Mouse (Mus musculus): Measurements from ENCODE around the gene Smarca5. TPM values are rescaled to one million over a fixed set of nuclear protein-coding genes. Genes with fewer than 3 reads are reported as not detected.
A peak's percentile ranks its signal among the peaks of the same experiment; 100 is the strongest.
"Not testable (repeated sequence)": the region's sequence is repeated elsewhere in the genome, so short reads cannot be mapped to it uniquely, and the experiment has no call there.

The Smarca5 gene
- polyA plus RNA-seq (2015; fragmentation: Nextera tagmentation; extraction: Ambion mirVana) = 39.5 and 48.8 TPM in 2 replicates

DNA sequence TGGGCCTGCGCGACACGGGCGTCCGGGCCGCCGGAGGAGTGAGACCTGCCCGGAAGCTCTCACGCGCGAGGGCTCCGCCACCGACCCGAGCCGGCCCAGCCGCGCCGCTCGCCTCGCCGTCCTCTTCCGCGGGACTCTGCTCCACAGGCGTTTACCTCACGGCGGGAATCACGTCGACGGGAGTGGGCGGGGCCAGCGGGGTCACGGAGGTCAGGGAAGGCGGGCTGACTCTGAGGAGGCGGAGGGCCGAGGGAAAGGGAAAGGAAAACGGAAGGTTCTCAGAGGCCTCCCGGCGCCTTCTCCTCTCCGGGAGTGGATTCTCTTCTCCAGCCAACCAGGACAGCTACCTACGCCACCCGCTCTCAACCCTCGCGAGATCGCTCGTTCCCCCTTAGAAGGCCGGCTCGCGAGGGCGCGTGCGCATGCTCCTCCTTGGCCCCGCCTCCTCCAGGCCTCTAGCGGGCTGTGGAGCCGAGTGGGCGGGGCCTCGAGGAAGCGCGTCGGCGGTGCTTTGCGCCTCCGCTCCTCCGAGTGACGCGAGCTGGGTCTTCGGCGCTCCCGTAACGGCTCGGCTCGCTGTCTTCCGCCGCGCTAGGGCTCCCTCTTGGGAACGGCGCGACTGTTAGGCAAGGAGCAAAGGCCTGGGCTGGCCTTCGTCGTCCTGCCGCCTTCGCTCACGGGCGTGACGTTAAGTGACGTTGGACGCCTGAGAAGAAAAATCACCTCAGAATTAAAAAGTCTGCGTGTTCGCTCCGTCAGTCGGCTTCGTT is at the start of gene Smarca5:
Gene Smarca5 (minus strand): TSS at position 343 of the 770 bp plus-strand sequence.
- H3K4me1 ChIP-seq; H3K9me3 ChIP-seq (replicated peaks); H3K36me3 ChIP-seq; H3K27me3 ChIP-seq (replicated peaks): not testable (repeated sequence)
- H3K4me2 ChIP-seq = peak within 1 kb of the TSS; percentile 83
- H3K4me3 ChIP-seq (replicated peaks) = peak within 1 kb of the TSS; percentile 89
- WGBS = 2% methylated on average over 71 of the region's 91 CpGs
- peak within 1 kb of the TSS; percentile 97 for H3K27ac ChIP-seq (replicated peaks)
- ATAC-seq (ENCODE audit: low FRiP score) = peak; percentile 93
- H3K9ac ChIP-seq (replicated peaks) = peak within 1 kb of the TSS; percentile 64

DNA sequence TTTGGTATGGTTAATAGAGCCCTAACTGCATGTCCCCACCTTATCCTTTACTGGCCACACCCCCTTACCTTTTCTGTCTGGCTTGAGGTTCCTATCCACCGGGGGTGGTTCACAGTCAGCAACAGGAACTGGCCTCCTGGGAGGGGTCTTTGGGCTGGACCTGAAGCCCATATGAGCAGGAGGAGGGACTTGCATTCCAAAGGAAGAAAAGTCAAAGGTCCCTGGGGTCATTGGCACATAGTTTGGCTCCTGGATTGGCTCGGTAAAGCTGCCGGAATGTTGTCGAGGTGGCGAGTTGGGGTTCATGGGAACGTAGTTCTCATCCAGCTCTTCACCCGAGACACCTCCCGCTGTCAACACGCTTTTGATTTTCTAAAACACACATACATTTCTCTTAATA is 45.3 kb upstream of the Smarca5 start:
- Histone ChIP-seq H3K27ac (replicated peaks) (no peak overlapping the region), H3K4me1 (no peaks in the 10 kb centered on the region), H3K9ac (replicated peaks) (no peak overlapping the region), H3K27me3 (replicated peaks) (no peaks in the 10 kb centered on the region), H3K4me3 (replicated peaks) (no peak overlapping the region), H3K9me3 (replicated peaks) (no peaks in the 10 kb centered on the region), H3K4me2 (no peak overlapping the region), H3K36me3 (0 out of 2 replicates have a peak, but pooled peaks cover 10% of the 10 kb centered on the region)
- 93% methylated on average over 9 of the region's 9 CpGs for WGBS
- no peak for ATAC-seq (ENCODE audit: low FRiP score)

DNA sequence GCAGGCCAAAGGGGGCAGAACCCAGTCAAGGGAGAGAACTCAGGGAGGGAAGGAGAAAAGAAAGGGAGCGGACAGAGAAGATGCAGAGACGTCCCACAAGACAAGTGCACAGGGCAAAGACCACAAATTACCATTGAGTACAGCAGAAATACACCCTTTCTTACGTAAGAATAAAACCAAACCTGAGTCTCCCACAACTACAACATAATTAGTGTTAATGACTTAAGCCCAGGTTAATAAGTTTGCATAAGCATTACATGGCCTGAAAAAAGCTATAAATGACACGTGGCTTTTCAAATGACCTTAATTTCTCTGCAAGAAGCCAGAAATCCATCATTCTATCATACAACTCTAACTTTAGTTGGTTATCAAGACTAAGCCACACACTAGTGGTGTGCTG is 44.0 kb upstream of the Smarca5 start:
- no peak overlapping the region for H3K4me2 ChIP-seq
- H3K27ac ChIP-seq (replicated peaks) = no peak overlapping the region
- no peak overlapping the region for H3K9ac ChIP-seq (replicated peaks)
- H3K9me3 ChIP-seq (replicated peaks) = no peaks in the 10 kb centered on the region
- WGBS = 98% methylated on average over 4 of the region's 4 CpGs
- 0 out of 2 replicates have a peak, but pooled peaks cover 10% of the 10 kb centered on the region for H3K36me3 ChIP-seq
- H3K27me3 ChIP-seq (replicated peaks) = no peaks in the 10 kb centered on the region
- H3K4me1 ChIP-seq = no peaks in the 10 kb centered on the region
- no peak for ATAC-seq (ENCODE audit: low FRiP score)
- H3K4me3 ChIP-seq (replicated peaks) = no peak overlapping the region

DNA sequence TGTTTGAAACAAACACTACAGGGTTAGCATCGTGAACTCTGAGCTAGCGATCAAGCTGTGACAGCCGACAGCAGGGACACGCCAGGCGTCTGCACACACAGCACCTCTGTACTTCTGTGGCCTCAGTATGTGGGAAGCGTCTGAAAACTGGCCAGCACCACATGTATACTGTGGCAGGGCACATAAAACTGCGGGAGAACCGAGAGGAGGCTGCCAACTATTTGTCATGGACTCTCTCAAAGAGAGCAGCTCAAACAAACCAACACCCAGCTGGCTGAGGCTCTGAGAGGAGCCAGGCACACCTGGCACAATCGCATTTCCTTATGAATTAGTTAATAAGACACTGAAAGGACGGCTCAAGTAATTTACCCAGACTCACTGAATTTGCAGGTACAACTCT is 42.0 kb upstream of the Smarca5 start:
- H3K4me2 ChIP-seq = no peak overlapping the region
- ATAC-seq (ENCODE audit: low FRiP score) = peak; percentile 65; the same call in 1 of the 2 replicates
- no peaks in the 10 kb centered on the region for H3K9me3 ChIP-seq (replicated peaks)
- WGBS = 42% methylated on average over 10 of the region's 10 CpGs
- 0 out of 2 replicates have a peak, but pooled peaks cover 12% of the 10 kb centered on the region for H3K36me3 ChIP-seq
- H3K4me1 ChIP-seq = no peaks in the 10 kb centered on the region
- H3K27me3 ChIP-seq (replicated peaks) = no peaks in the 10 kb centered on the region
- H3K4me3 ChIP-seq (replicated peaks) = no peak overlapping the region
- H3K27ac ChIP-seq (replicated peaks) = no peak overlapping the region
- H3K9ac ChIP-seq (replicated peaks) = no peak overlapping the region

DNA sequence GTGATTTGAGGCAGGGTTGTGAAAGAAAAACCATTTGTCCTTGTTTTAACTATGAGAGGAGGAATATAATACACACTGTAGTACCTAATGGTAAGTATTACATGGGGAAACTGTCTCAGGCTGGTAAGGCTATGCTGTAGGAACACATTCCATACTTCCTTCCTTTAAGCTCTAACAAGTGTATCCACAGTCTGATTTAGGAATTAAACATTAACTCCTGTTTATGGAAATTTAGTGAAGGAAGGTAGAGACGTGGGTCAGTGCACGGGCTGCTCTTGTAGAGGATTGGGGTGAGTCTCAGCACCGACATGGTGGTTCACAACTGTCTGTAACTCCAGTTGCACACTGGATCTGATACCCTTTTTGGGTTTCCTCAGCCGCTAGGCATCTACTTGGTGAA is 41.0 kb upstream of the Smarca5 start:
- Histone ChIP-seq H3K27me3 (replicated peaks) (no peaks in the 10 kb centered on the region), H3K9me3 (replicated peaks) (no peaks in the 10 kb centered on the region), H3K4me3 (replicated peaks) (no peak overlapping the region), H3K36me3 (0 out of 2 replicates have a peak, but pooled peaks cover 12% of the 10 kb centered on the region), H3K27ac (replicated peaks) (no peak overlapping the region), H3K9ac (replicated peaks) (no peak overlapping the region), H3K4me2 (no peak overlapping the region), H3K4me1 (no peaks in the 10 kb centered on the region)
- ATAC-seq (ENCODE audit: low FRiP score) = no peak
- WGBS = 96% methylated on average over 4 of the region's 4 CpGs

DNA sequence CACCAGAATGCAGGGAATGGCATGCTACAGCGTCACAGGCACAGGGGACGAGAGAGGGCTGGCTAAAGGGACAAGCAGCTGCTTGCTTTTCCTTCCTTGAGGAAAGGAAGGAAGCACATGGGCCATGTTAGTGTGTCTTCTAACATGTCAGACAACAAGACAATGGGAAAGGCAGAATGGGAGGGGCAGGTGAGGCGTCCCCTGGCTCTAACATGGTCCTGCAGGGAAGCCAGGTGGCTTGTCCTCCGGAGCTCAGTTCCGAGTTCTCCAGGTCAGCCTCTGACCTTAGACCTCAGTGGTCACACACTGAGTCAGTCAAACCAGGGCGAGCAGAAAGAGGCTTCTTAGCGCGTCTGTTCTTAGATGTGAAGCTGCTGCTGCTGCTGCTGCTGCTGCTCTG is 37.1 kb upstream of the Smarca5 start:
- WGBS = 77% methylated on average over 8 of the region's 8 CpGs
- Histone ChIP-seq H3K4me1 (no peaks in the 10 kb centered on the region), H3K36me3 (peaks cover 8% of the 10 kb centered on the region; the same call in 1 of the 2 replicates), H3K4me3 (replicated peaks) (no peak overlapping the region), H3K4me2 (no peak overlapping the region), H3K9me3 (replicated peaks) (no peaks in the 10 kb centered on the region), H3K27me3 (replicated peaks) (no peaks in the 10 kb centered on the region), H3K27ac (replicated peaks) (no peak overlapping the region), H3K9ac (replicated peaks) (no peak overlapping the region)
- ATAC-seq (ENCODE audit: low FRiP score) = no peak

DNA sequence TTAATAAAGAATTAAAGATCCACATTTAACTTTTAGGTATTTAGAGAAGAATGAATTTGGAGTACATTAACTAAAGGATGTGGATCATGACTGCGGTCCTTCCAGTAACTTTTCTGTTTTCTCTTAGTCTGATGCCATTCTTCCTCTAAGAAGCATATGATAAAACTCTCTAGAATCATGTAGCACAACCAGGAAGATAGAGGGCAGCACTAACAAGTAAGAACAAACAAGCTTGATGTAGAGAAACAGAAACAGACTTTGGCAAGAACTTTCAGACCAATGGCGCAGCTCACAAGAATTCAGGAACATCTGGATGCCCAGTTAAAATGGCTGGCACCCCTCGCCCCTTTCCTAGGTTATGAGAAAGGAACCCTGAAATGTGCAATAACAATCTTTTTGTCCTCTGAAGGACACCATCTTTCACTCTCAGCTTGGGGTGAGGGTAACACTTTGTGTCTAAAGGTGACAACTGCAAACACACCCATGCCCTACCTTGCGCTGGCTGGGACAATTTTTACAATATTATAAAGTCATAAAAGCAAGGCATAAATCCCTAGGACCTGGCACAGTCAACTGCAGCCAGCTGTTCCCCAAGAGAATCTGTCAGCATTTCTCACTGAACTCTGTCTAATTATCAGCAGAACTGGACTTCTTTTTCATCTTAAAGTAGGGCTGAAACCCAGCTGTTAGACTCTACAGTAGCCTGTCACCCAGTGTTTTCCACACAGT is 33.6 kb upstream of the Smarca5 start:
- 88% methylated on average over 4 of the region's 4 CpGs for WGBS
- Histone ChIP-seq H3K4me3 (replicated peaks) (no peak overlapping the region), H3K27ac (replicated peaks) (no peak overlapping the region), H3K27me3 (replicated peaks) (no peaks in the 10 kb centered on the region), H3K9me3 (replicated peaks) (no peaks in the 10 kb centered on the region), H3K36me3 (peaks cover 15% of the 10 kb centered on the region; the same call in 1 of the 2 replicates), H3K4me1 (no peaks in the 10 kb centered on the region), H3K9ac (replicated peaks) (no peak overlapping the region), H3K4me2 (no peak overlapping the region)
- 0 out of 2 replicates have a peak, but pooled peaks have one; percentile 28 for ATAC-seq (ENCODE audit: low FRiP score)

DNA sequence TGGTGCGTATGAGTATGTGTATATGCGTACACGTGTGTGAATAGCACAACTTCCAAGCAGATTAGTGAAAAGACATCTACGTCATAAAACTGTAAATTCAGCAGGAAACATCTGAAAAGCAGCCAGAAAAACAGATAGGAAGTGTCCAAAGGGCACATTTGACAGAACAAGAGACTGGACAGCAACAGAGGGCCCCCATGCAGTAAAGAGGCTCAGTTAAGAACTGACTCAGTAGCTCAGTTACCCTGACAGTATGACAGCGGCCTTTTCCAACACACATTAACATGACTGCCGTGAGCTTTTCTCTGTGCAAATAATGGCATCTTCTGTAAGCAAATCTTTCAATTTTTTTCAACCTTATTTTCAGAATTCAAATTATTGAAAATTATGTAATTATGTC is 29.2 kb upstream of the Smarca5 start:
- H3K4me3 ChIP-seq (replicated peaks) = no peak overlapping the region
- 97% methylated on average over 6 of the region's 6 CpGs for WGBS
- peaks cover 17% of the 10 kb centered on the region; the same call in 1 of the 2 replicates for H3K36me3 ChIP-seq
- H3K27me3 ChIP-seq (replicated peaks) = no peaks in the 10 kb centered on the region
- no peak overlapping the region for H3K4me2 ChIP-seq
- no peak for ATAC-seq (ENCODE audit: low FRiP score)
- H3K4me1 ChIP-seq = no peaks in the 10 kb centered on the region
- no peak overlapping the region for H3K9ac ChIP-seq (replicated peaks)
- no peaks in the 10 kb centered on the region for H3K9me3 ChIP-seq (replicated peaks)
- no peak overlapping the region for H3K27ac ChIP-seq (replicated peaks)

DNA sequence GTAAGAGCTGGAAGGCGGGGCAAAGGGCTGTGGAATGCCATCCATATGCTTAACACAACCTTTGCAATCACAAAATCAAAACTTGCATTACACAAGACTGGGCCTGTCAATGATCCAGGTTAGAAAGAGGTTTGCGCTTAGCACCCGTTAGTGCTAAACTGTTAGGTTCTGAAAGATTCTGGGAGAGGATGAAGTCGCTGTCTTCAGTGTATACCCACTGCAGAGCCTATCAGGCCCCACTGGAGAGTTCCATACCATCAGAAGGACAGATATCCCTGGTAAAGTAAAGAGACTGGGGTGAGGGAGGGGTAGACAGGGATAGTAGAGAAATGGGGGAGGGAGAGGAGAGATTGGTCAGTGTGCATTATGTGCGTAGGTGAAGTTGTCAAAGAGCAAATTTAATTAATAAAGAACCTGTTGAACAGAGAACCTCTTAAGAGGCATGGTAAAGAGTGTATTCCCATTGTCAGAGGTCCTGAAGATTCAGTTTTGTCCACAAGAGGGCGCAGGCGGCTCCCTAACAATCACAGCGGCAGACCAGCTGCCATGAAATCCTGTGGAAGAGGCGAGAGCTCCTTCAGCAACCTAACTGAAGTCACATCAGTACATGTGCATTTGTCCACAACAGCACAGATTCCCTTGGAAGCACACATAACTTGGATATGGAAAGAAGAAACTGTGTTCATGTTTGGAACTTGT is 13.9 kb upstream of the Smarca5 start:
- no peak overlapping the region for H3K9ac ChIP-seq (replicated peaks)
- H3K4me1 ChIP-seq = no peaks in the 10 kb centered on the region
- no peak overlapping the region for H3K4me2 ChIP-seq
- H3K36me3 ChIP-seq = no peaks in the 10 kb centered on the region
- no peaks in the 10 kb centered on the region for H3K9me3 ChIP-seq (replicated peaks)
- H3K4me3 ChIP-seq (replicated peaks) = no peak overlapping the region
- ATAC-seq (ENCODE audit: low FRiP score) = peak; percentile 83
- no peak overlapping the region for H3K27ac ChIP-seq (replicated peaks)
- no peaks in the 10 kb centered on the region for H3K27me3 ChIP-seq (replicated peaks)
- 35% methylated on average over 9 of the region's 9 CpGs for WGBS

DNA sequence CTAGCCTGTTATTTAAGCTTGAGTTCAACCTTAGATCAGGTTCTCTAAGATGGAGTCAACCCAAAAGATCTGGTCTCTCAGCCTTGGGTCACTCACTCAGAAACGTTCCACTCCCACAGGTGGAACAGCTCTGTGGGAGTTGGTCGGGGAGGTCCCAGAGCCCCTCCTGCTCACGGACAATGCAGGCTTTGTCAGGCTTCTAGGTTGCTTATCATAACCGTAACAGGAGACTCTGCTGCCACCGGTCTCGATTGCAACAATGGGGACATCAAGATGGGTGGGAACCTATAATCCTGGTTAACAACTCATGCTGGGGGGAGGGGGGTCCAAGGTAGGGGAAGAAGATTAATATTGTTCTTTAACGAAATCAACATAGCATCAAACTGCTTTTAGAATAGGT is 13.1 kb upstream of the Smarca5 start:
- H3K4me2 ChIP-seq = no peak overlapping the region
- H3K4me1 ChIP-seq = no peaks in the 10 kb centered on the region
- H3K27me3 ChIP-seq (replicated peaks) = no peaks in the 10 kb centered on the region

DNA sequence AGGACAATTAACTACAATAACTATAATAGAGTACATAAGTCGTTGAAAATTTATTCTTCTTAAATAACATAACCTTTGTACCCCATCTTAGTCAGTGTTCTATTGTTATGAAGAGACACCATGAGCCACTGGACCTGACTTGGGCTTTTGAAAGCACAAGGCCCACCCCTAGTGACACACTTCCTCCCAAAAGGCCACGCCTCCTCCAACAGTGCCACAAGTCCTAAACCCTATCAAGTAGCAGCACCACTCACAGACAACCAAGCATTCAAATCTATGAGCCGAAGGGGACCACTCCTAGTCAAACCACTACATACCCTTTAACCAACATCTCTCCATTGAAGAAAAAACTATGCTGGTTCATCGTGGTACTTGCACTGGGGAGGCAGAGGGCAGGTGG is 9.8 kb upstream of the Smarca5 start:
- Histone ChIP-seq H3K36me3 (no peaks in the 10 kb centered on the region), H3K4me3 (replicated peaks) (no peak overlapping the region), H3K9ac (replicated peaks) (no peak overlapping the region), H3K9me3 (replicated peaks) (no peaks in the 10 kb centered on the region), H3K27me3 (replicated peaks) (no peaks in the 10 kb centered on the region), H3K4me1 (no peaks in the 10 kb centered on the region), H3K4me2 (no peak overlapping the region), H3K27ac (replicated peaks) (no peak overlapping the region)
- WGBS = 92% methylated on average over 4 of the region's 4 CpGs
- no peak for ATAC-seq (ENCODE audit: low FRiP score)

More for the DNA sequence above, 13.1 kb upstream of the Smarca5 start:
- no peaks in the 10 kb centered on the region for H3K9me3 ChIP-seq (replicated peaks)
- H3K4me3 ChIP-seq (replicated peaks) = no peak overlapping the region
- no peak overlapping the region for H3K27ac ChIP-seq (replicated peaks)
- 72% methylated on average over 7 of the region's 7 CpGs for WGBS
- no peak overlapping the region for H3K9ac ChIP-seq (replicated peaks)
- no peak for ATAC-seq (ENCODE audit: low FRiP score)
- no peaks in the 10 kb centered on the region for H3K36me3 ChIP-seq

All from neural tube, embryonic 15.5 days (tissue).